Mouse (Mus musculus) limb, embryonic 14.5 days (tissue): ENCODE data around the gene Fam172a. TPM values are rescaled to one million over a fixed set of nuclear protein-coding genes. Genes with fewer than 3 reads are reported as not detected.

ENCODE experiments used
- ATAC-seq: fragments of 200-750 bp; cut with Nextera tagmentation; 2 replicates; pipeline ENCODE4 v1.8.0; 2017; ENCODE audit warnings: low read depth, moderate number of reproducible peaks, moderate TSS enrichment; ENCODE audit not compliant: low FRiP score
- DNase-seq: peaks from one replicate; pipeline ENCODE4 v3.0.0-alpha.2; 2015; ENCODE audit warnings: low spot score
- H3K27ac ChIP-seq: fragments of 300-500 bp; sonication (generic); replicated peaks from 2 replicates; pipeline ENCODE4 v1.5.1; 2014; ENCODE audit warnings: low read depth, mild to moderate bottlenecking, low read length, moderate library complexity, mixed read lengths
- H3K27me3 ChIP-seq: fragments of 300-500 bp; sonication (generic); 2 replicates; pipeline ENCODE4 v1.6.1; 2014; ENCODE audit warnings: low read length, mixed read lengths; ENCODE audit not compliant: control insufficient read depth, insufficient read depth
- H3K36me3 ChIP-seq: fragments of 300-500 bp; sonication (generic); 2 replicates; pipeline ENCODE4 v1.6.1; 2014; ENCODE audit warnings: mild to moderate bottlenecking, low read length, moderate library complexity, mixed read lengths; ENCODE audit not compliant: control insufficient read depth, insufficient read depth
- H3K4me1 ChIP-seq: fragments of 300-500 bp; sonication (generic); 2 replicates; pipeline ENCODE4 v1.6.1; 2014; ENCODE audit warnings: antibody characterized with exemption, low read length, mixed read lengths; ENCODE audit not compliant: control insufficient read depth, insufficient read depth
- H3K4me2 ChIP-seq: fragments of 300-500 bp; sonication (generic); replicated peaks from 2 replicates; pipeline ENCODE4 v1.6.1; 2014; ENCODE audit warnings: low read depth, mild to moderate bottlenecking, low read length, moderate library complexity; ENCODE audit not compliant: severe bottlenecking
- H3K4me3 ChIP-seq: fragments of 300-500 bp; sonication (generic); replicated peaks from 2 replicates; pipeline ENCODE4 v1.5.1; 2014; ENCODE audit warnings: low read length
- H3K9ac ChIP-seq: fragments of 300-500 bp; sonication (generic); 2 replicates; pipeline ENCODE4 v1.6.1; 2014; ENCODE audit warnings: mild to moderate bottlenecking, low read depth, low read length, moderate library complexity; ENCODE audit not compliant: severe bottlenecking
- H3K9me3 ChIP-seq: fragments of 300-500 bp; sonication (generic); 2 replicates; pipeline ENCODE4 v1.6.1; 2016; ENCODE audit warnings: low read length; ENCODE audit not compliant: control insufficient read depth
- POLR2A ChIP-seq: fragments of 200-500 bp; IDR thresholded peaks from 2 replicates; pipeline ENCODE4 v1.8.0; 2012; ENCODE audit warnings: inconsistent platforms, mild to moderate bottlenecking, moderate library complexity, borderline replicate concordance; ENCODE audit not compliant: insufficient read depth, insufficient read length; ENCODE audit errors: extremely low read depth
- whole genome bisulfite sequencing: fragments of 180-500 bp; shearing (Covaris S2); extraction: QIAGEN DNeasy Blood & Tissue Kit; methylation state at CpG from one replicate; pipeline ENCODE4 v1.1.7; 2014; 5-methylcytosine and 5-hydroxymethylcytosine counted together
- polyA plus RNA-seq, 2 experiments: library from polyadenylated mRNA; depleted of rRNA in 1 of 2; stranded (reverse) in 1 of 2; unstranded in 1 of 2; fragments of >200 nt; fragmentation: Nextera tagmentation in 1 of 2; extraction: Ambion mirVana in 1 of 2; gene quantifications; 2 replicates each; pipeline versions ENCODE4 v1.2.1 to v1.2.3; 2012 to 2014

Fam172a gene
- polyA plus RNA-seq, 2 experiments, result 11.5 to 32.2 TPM

GRCm38 (mm10) chr13:77868314-77868713 is 166.5 kb downstream of the Fam172a start:
- H3K4me2 ChIP-seq, result no peak overlapping the region
- no peak overlapping the region for H3K9ac ChIP-seq
- H3K4me1 ChIP-seq, result no peaks in the 10 kb centered on the region
- no peaks in the 10 kb centered on the region for H3K36me3 ChIP-seq
- DNase-seq (no peak), ATAC-seq (no peak)
- no peaks in the 10 kb centered on the region for H3K27me3 ChIP-seq
- no peak overlapping the region for H3K27ac ChIP-seq
- WGBS, result 49% methylated on average over 2 of the region's 2 CpGs
- H3K4me3 ChIP-seq, result no peak overlapping the region
- no peak for TF ChIP-seq POLR2A
- H3K9me3 ChIP-seq, result no peaks in the 10 kb centered on the region

- no peaks in the 10 kb centered on the region for H3K9me3 ChIP-seq
- H3K4me1 ChIP-seq, result no peaks in the 10 kb centered on the region
- ATAC-seq (no peak), DNase-seq (no peak)
- no peak for TF ChIP-seq POLR2A
- H3K4me2 ChIP-seq, result no peak overlapping the region
- H3K27me3 ChIP-seq, result no peaks in the 10 kb centered on the region
- H3K4me3 ChIP-seq, result no peak overlapping the region
- no peak overlapping the region for H3K27ac ChIP-seq
- H3K36me3 ChIP-seq, result no peaks in the 10 kb centered on the region
- H3K9ac ChIP-seq, result no peak overlapping the region
- 68% methylated on average over 4 of the region's 4 CpGs for WGBS
Measured at GRCm38 (mm10) chr13:77878120-77878519, 176.3 kb downstream of the Fam172a start.

GRCm38 (mm10) chr13:77878545-77878944 is 176.7 kb downstream of the Fam172a start:
- ATAC-seq (no peak), DNase-seq (no peak)
- H3K4me2 ChIP-seq, result no peak overlapping the region
- H3K4me1 ChIP-seq, result no peaks in the 10 kb centered on the region
- H3K36me3 ChIP-seq, result no peaks in the 10 kb centered on the region
- 78% methylated on average over 3 of the region's 3 CpGs for WGBS
- H3K27me3 ChIP-seq, result no peaks in the 10 kb centered on the region
- no peaks in the 10 kb centered on the region for H3K9me3 ChIP-seq
- TF ChIP-seq POLR2A, result no peak
- no peak overlapping the region for H3K4me3 ChIP-seq
- H3K9ac ChIP-seq, result no peak overlapping the region
- H3K27ac ChIP-seq, result no peak overlapping the region

- Histone ChIP-seq H3K27ac (no peak overlapping the region), H3K4me2 (no peak overlapping the region), H3K4me1 (no peaks in the 10 kb centered on the region), H3K4me3 (no peak overlapping the region), H3K9me3 (no peaks in the 10 kb centered on the region), H3K27me3 (no peaks in the 10 kb centered on the region), H3K9ac (no peak overlapping the region), H3K36me3 (no peaks in the 10 kb centered on the region)
- no peak for TF ChIP-seq POLR2A
- WGBS, result 35% methylated on average over 2 of the region's 2 CpGs
- no peak for ATAC-seq
- DNase-seq, result no peak
Measured at GRCm38 (mm10) chr13:77897619-77898018, 195.8 kb downstream of the Fam172a start.

- no peak for TF ChIP-seq POLR2A
- H3K4me3 ChIP-seq, result no peak overlapping the region
- H3K9me3 ChIP-seq, result no peaks in the 10 kb centered on the region
- no peak overlapping the region for H3K27ac ChIP-seq
- no peak overlapping the region for H3K9ac ChIP-seq
- H3K27me3 ChIP-seq, result no peaks in the 10 kb centered on the region
- H3K4me1 ChIP-seq, result no peaks in the 10 kb centered on the region
- no peaks in the 10 kb centered on the region for H3K36me3 ChIP-seq
- H3K4me2 ChIP-seq, result no peak overlapping the region
- no peak for DNase-seq
- 51% methylated on average over 6 of the region's 6 CpGs for WGBS
- ATAC-seq, result no peak
Measured at GRCm38 (mm10) chr13:77898066-77898796, 196.4 kb downstream of the Fam172a start.
